Comparison of ENCODE assay signal across 26 mouse cellular contexts in genomic region chr12:15657748-15658251, GRCm38 (mm10).
"Had no signal": no experiment of that assay in that cellular context is flagged by ENCODE, and none has a peak within 500 bp of the region (broad histone marks: within the 10 kb centered on the region; RNA-seq: fewer than 3 reads in every experiment).

No protein-coding gene starts in this region.

- H3K27me3 ChIP-seq: limb, embryonic 12.5 days; limb, embryonic 15.5 days; liver, embryonic 15.5 days; lung, embryonic 15.5 days; midbrain, embryonic 13.5 days; neural tube, embryonic 13.5 days had no signal

- ATAC-seq: midbrain, embryonic 13.5 days; midbrain, embryonic 16.5 days had no signal

- H3K36me3 ChIP-seq: limb, embryonic 12.5 days; limb, embryonic 15.5 days; liver, embryonic 15.5 days; lung, embryonic 15.5 days; midbrain, embryonic 10.5 days; midbrain, embryonic 13.5 days; neural tube, embryonic 13.5 days had no signal

- H3K9me3 ChIP-seq: limb, embryonic 12.5 days; limb, embryonic 15.5 days; liver, embryonic 15.5 days; lung, embryonic 15.5 days; megakaryocyte, embryonic 14.5 days; midbrain, embryonic 10.5 days; midbrain, embryonic 13.5 days; neural tube, embryonic 13.5 days had no signal

- H3K9ac ChIP-seq: limb, embryonic 12.5 days; limb, embryonic 15.5 days; liver, embryonic 15.5 days; lung, embryonic 15.5 days; midbrain, embryonic 13.5 days; neural tube, embryonic 13.5 days had no signal

- DNase-seq: kidney, adult 18-20 months; kidney, adult 9 months; kidney, postnatal 14 days; kidney, postnatal 4 days; layer of hippocampus, adult 9-11 months; left cerebral cortex, postnatal 4 days; lung, adult 18-20 months; lung, postnatal 10 days; lung, postnatal 4 days; thymus, adult 2 months; thymus, postnatal 14 days; thymus, postnatal 4 days had no signal

- H3K4me1 ChIP-seq: liver, embryonic 15.5 days; megakaryocyte, embryonic 14.5 days; midbrain, embryonic 10.5 days; midbrain, embryonic 13.5 days; neural tube, embryonic 13.5 days had no signal

- H3K4me2 ChIP-seq: limb, embryonic 12.5 days; limb, embryonic 15.5 days; liver, embryonic 11.5 days; liver, embryonic 15.5 days; lung, embryonic 15.5 days; midbrain, embryonic 13.5 days; neural tube, embryonic 13.5 days had no signal

- H3K27ac ChIP-seq: layer of hippocampus, adult 2 months; left cerebral cortex, adult 2 months; limb, embryonic 12.5 days; limb, embryonic 15.5 days; liver, embryonic 15.5 days; lung, embryonic 15.5 days; midbrain, embryonic 10.5 days; midbrain, embryonic 13.5 days; neural tube, embryonic 13.5 days; stomach, postnatal 0 days had no signal

- H3K4me3 ChIP-seq: layer of hippocampus, adult 2 months; left cerebral cortex, adult 2 months; limb, embryonic 12.5 days; limb, embryonic 15.5 days; liver, embryonic 15.5 days; lung, embryonic 15.5 days; megakaryocyte, embryonic 14.5 days; midbrain, embryonic 10.5 days; midbrain, embryonic 13.5 days; myocyte; neural tube, embryonic 13.5 days had no signal
